Mouse (Mus musculus) CH12F3 (cell line): ENCODE results near the gene Ctnnbip1.

Experiments used
- in situ Hi-C: fragments of 300-500 bp; cut with MboI; formaldehyde crosslinking; loops from 2 replicates; pipeline ENCODE4 v1.14.3; 2020; ENCODE audit warnings: low sequenced_read_pairs

Gene Ctnnbip1

DNA sequence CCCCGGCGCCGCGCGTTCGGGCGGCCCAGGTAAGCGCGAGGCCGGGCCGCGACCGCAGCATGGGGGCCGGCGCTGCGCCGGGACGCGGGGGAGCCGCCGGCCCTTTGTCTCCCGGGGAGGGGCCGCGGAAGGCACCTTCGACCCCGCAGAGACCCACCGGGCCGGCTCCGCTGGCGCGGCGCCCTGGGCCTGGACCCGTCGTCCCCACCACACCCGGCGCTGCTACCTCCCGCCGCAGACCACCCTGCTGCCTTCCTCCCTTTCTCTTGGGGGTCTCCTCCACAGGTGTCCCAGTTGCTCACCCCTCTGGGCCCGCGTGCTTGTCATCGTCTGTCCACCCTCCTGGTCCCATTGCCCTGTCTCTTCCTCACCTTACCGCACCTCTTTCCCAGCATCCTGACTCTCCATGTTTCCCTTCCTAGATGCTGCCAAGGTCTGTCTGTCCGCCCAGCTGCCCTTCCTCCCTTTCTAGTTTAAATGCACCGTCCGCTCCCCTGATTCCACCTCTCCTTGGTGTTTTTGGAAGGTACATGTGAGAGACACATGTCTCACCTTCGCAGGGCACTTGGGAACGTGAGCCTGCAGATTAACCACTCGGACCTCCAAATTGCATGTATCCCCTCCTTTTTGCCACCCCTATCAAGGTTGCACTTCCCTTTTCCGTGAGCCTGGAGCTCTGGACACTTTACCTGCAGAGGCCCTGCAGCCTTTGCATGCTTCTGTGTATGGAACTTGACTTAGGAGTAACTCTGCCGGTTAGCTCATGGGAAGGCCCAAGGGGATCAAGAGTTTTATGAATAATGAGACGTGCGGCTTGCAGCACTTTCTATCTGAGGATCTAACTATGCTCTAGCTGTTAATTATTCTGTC lies 550 bp downstream of the Ctnnbip1 start:
- in situ Hi-C loops: no loop called here

DNA sequence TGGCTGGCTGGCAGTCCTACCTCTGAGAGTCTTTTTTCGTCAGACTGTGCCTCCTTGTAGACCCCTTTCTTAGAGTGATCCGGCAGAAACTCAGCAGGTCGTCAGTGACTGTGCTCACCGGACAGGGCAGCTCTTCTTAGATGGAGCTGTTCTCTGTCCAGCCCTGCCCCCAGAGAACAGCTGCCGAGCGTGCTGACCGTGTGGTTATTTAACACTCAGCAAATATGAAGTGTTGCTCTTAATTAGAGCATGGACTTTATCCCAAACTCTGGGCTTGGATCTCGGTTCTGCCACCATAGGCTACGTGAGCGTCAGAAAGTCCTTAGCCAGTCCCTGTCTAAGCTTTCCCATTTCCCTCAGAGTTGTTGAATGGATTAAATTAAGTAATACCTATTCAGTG lies 3.2 kb downstream of the Ctnnbip1 start:
- in situ Hi-C loops: no loop called here

DNA sequence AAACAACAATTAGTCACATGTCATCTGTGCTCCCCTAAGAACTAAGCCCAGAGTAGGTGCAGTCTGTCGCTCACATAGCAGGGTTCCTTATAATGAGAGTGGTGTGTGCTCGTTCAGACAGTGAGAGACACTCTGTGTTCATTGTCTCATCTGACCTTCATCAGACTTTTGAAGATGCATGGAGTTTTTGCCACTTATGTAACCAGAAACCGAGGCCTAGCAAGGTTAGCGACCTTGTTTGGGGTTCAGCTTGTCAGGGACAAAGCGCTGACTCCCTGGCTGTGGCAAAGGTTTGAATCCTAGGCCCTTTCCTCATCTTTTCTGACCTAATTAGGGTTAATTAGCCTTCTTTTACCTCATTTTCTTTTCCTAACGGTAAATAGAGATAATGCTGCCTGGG lies 5.9 kb downstream of the Ctnnbip1 start:
- in situ Hi-C loops: no loop called here

DNA sequence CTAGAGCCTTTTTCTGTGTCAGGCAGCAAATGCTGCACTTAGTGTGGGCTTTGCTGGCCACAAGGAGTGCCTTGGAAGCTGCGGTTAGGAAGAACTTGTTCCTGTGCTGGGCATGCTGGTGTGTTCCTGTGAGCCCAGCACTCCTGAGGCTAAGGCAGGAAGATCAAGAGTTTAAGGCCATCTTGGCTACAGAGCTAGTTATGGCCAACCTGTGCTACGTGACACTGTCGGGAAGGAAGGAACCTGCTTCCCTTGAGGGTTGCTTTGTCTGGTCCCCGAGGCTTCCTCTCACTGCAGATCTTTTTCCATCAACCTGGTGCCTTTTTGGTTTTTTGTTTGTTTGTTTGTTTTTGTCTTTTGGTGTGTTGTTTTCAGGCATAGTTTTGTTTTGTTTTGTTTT lies 7.1 kb downstream of the Ctnnbip1 start:
- in situ Hi-C loops: no loop called here

DNA sequence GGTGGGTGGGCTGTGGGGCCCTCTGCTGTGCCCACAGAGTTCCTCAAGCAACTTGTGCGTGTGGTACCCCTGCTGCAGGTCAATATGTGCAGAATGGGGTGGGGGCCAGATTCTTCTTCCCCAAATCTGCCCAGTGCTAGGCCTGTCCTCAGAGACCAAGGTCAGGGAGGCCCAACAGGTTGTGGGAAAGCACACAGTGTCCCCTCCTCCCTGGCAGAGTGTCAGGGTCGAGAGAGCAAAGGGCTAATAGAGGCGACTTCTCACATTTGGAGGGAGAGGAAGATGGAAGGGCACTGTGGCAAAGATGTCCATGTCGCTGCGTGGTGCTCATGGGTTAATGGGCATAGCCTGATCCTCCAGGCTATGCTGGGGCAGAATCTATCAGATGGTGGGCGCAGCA lies 7.8 kb downstream of the Ctnnbip1 start:
- in situ Hi-C loops: no loop called here

DNA sequence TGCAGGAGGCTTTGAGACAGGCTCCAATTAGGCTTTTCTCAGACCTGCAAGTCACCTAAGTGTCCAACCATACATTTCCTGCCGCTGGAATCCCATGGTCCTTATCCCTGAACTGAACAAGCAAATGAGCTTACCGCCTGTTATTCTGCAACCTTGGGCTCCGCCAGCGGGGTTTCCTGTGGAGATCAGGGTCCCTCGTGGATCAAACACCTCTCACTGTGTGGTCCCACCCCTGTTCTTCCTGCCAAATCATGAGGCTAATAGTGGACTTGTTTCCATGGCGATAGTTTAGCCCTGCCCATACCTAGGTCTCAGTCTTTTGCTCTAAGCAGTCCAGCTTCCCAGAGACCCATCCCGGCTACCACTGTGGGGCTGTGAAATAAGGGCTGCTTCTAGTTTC lies 8.3 kb downstream of the Ctnnbip1 start:
- in situ Hi-C loops: no loop called here

DNA sequence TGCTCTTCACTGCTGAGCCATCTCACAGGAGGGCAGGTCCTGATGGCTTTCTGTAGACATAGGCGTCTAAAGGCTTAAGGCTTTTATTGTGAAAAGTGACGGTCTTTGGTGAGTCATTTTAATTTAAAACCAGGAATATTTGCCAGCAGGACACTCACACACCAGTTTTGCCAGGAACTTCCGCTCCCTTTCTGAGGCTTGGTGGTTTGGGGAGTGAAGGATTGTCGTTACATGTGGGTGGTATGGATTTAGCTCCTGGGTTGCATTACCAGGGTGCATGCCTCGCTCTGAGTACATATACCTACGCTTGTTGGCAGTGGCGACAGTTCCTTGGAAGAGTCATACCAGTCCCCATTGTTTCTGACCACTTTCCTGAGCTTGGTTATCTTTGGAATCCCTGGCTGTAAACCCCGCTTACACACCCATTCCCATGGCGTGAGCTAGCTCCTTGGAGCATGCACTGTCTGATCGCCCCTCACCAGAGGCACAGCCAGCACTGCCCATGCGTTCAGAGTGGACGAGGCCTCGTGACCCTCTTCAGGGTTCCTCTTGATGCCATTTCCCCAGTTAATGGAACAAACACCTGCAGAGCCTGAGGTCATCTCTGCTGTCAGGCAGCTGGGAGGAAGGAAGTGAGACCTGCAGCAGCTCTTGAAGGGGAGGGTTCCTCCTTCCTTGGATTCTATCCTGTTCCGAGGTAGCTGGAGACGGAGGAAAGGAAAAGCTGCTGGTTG lies 9.8 kb downstream of the Ctnnbip1 start:
- in situ Hi-C loops: no loop called here

DNA sequence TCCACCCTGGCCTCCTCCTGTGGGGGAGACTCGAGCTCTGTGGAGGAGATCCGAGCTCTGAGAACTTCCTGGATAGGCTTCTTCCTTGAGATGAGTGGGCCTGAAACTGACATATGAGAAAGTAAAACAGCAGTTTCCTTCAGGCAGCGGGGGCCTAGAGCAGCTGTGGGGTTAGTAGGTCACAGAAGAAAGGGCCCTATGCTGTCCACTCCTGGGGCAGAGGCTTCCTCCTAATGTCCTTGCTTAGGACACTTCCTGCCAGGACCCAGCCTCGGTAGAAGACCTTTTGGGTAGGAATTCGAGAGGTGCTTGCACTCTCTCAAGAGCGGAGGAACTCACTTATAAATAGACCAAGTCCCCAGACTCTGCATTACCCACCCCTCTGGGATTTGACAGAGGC lies 11.7 kb downstream of the Ctnnbip1 start:
- in situ Hi-C loops: no loop called here

DNA sequence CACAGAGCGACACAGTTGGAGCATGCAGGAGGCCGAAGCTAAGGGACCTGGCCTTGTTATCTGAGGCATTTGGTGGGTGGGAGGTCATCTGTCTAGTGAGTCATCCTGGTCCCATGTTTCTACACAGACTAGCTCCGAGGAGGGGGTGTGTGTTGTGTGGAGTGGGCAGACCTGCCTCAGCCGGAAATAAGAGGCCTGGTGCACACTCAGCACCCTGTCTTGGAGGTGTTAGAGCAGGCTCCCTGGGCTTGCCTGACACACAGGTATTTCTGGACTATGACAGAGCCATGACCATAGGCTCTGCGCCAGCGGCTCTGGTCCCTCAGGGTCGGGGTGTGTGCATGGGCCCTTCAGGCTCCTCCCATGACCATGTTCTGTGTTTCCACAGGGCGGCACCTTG lies 21.4 kb downstream of the Ctnnbip1 start:
- in situ Hi-C loops: no loop called here

DNA sequence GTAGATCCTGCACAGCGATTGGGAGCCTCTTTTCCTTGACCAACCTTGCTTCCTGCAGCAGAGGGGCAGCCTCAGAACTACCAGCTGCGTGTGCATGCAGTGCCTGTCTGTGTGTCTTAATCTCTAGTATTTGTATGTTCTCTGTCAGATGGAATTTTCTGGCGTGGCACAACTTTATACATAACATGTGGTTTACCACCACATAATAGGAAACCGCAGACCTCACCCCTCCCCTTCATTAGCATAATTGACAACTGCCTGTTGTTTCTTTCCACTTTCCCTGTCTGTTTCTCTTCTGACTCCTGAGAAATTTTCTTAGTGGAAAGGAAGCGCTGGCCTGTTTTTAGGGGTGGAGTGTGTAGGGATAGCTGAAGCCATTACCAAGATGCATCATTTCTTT lies 23.9 kb downstream of the Ctnnbip1 start:
- in situ Hi-C loops: loop anchor here (10.0 kb wide), 1 partner anchor 397 kb away; no protein-coding TSS in a partner anchor

DNA sequence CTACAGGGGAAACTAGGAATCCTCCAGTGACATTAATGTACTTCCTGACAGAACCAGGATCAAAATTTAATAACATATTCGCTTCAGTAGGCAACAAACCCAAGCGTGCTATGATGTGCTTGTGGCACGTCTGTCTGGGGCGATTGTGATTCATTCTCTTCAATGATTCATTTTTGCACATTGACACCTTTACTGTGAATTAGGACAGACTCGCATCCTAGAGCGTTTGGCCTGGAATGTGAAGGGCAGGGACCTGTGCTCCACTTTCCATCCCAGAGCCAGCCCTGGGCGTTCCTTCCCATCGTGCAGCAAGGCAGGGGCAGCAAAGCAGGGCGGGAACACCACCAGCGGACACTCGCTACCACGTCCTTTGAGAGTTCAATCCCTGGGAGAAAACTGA lies 24.4 kb downstream of the Ctnnbip1 start:
- in situ Hi-C loops: loop anchor here (10.0 kb wide), 1 partner anchor 398 kb away; no protein-coding TSS in a partner anchor

DNA sequence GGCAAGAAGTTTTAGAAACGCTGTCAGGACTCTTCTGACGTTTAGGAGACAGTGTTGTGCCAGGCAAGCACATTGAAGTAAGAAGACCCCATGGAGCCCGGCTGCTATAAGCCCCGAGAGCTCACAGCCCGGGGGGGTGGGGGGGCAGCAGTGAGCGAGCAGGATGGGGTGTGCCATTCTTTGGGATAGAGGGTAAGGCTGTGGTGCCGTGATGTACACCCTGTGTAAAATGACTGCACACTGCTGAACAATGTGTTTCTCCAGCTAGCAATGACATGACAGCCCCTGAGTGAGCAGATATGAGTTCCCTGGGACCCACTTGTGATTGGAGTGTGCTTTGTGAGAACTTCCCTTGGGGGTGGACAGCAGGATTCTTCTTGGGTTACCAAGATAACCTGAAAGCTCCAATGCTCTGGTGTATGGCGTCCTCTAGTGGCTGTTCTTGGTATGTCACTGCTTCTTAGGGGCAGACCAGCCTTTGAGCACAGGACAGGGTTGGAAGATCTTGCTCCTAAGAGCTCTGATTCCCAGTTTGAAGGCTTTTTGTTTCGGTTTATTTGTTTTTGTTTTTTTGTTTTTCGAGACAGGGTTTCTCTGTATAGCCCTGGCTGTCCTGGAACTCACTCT lies 25.0 kb downstream of the Ctnnbip1 start:
- in situ Hi-C loops: loop anchor here (10.0 kb wide), 1 partner anchor 398 kb away; no protein-coding TSS in a partner anchor

DNA sequence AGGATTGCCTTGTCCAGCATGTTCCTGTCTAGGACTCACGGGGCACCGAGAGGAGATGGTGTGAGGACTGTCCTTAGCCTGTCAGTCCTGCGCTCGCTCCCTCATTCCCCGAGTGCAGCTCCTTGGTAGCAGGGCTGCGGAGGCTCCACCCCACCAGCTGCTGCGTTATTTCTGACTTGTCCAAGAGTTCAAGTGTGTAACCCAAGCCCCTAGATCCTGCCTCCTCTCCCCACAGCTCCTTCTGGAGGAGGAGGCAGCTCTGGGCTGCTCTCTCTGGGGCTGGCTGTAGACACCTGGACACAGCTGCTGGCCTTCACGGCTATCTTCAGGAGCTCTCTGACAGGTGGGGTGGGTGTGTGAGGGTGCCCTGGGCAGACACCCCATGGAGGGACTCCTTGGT lies 26.9 kb downstream of the Ctnnbip1 start:
- in situ Hi-C loops: loop anchor here (10.0 kb wide), 1 partner anchor 400 kb away; no protein-coding TSS in a partner anchor

DNA sequence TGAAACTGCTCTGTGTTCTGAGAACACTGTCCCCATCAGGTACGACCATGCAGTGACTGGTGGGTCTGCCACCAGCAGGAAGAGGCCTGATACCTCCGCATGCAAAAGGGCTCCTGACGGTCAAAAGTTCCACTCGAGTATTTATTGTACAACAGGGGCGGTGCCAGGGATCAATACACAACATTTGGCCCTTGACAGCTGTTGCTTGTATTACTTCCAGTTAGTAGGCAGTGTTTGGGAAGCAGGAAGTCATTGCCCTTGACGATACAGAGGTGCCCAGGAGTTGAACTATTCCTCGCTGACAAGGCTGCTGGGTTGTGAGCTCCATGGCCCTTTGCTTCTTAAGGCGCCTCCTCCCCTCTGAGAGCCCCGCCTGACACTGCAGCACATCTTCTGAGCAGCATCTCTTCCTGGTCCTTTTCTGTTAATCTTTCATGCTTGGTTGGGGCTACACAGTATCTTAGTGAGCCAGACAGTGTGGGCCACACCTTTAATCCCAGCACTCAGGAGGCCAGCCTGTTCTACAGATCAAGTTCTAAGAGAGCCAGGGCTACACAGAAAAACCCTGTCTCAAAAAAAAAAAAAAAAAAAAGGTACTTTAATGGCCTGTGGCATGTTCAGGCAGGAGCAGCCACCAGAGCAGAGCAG lies 28.9 kb downstream of the Ctnnbip1 start:
- in situ Hi-C loops: loop anchor here (10.0 kb wide), 1 partner anchor 402 kb away; no protein-coding TSS in a partner anchor

DNA sequence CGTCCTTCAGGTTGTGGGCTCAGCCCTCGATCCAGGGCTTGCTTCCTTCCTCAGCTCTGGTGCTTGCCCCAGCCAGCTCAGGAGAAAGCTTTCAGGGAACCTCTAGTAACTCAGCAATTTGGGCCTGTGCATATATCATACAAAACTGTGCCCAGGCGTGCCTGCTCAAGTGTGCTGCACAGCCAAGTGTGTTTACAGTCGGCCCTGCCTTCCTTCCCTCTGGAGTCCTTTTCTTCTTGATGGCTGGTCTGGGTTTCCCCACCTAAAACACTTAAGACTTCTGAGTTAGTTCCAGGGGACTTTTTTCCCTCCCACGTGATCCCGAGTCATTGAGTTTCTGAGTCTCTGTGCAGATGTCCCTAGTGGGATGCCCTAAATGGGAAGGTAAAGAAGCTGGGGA lies 29.5 kb downstream of the Ctnnbip1 start:
- in situ Hi-C loops: loop anchor here (10.0 kb wide), 1 partner anchor 403 kb away; no protein-coding TSS in a partner anchor

DNA sequence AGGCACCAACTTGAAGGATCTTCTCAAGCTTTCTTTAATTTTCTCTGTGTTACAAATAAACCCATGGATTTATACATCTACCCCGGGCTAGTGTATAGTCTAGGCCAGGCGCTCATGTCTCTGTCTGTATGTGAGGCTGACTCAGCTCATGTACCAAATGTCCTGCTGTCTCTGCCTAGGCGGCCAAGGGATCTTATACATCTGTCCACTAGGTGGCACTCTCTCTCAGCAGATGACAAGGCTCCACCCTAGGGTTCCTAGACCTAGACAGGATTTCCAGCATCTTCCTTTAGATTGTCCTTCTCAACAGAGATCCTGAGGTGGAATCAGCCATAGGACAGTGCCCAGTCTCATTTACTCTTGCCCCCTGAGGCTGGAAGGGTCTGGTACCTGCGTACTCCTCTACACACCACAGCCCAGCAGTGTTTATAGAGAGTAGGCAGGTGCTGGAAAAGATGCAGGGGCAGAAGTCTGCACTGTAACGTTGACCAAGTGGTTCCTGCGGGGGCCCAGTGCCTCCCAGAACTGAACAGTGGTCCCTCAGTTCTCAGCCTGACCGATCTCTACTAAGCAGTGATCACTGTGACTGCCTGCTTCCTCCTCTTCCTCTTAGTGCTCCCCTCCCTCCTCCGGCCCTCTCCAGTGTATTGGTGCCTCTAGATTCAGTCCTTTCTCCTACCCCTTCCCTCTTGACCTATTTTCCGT lies 31.3 kb downstream of the Ctnnbip1 start:
- in situ Hi-C loops: loop anchor here (10.0 kb wide), 1 partner anchor 405 kb away; no protein-coding TSS in a partner anchor

DNA sequence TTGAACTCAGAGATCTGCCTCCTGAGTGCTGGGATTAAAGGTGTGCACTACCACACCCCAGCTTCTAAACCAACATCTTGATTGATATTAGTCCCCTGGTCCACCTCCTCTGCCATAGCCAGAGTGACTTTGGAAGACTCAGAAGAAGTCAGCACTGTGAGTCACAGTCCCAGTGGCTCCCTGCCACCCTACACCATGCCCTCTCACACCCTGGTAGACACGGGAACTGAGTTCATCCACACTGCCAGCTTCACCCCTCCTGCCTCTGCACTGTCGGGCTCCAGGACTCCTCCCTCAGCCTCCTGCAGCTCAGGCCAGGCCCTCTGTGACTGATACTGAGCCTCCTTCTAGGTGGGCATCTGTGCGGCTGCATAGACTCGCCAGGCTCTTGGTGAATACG lies 32.8 kb downstream of the Ctnnbip1 start:
- in situ Hi-C loops: no loop called here

DNA sequence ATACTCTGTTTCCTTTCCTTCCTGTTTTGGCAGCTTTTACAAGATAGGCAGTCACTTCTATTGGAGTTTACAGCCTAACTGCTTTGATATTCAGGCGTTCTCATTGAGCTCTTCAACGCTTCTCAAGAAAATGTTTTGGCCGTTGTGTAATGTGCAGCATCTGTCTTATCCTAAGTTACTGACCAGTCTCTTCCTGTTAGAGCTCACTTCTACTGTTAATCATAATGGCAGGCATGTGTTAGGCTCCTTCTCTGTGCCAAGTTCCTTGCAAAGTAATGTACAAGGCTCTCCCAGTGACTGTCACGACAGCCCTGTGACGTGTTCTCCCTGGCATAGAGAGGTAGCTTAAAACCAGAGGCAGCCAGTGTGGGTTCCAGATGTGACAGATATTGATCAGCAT lies 33.7 kb downstream of the Ctnnbip1 start:
- in situ Hi-C loops: no loop called here

DNA sequence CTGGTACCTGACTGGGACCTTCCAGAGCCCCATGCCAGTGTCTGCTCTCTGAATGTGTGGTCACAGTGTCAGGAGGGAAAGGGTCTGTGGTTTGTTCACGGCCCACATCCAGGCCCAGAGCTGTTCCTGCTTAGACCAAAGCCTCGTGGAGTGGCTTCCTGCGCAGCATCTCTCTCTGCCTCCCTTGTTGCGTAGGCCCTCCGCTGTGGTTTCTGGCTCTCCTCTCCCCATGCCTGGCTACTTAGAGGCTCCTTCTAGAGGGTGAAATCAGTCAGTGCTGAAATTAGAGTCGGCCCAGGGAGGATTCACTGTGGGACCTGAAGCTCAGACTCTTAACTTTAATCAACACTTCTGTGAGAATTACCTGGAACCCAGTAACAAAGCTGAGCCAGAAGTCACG lies 35.8 kb downstream of the Ctnnbip1 start:
- in situ Hi-C loops: no loop called here

DNA sequence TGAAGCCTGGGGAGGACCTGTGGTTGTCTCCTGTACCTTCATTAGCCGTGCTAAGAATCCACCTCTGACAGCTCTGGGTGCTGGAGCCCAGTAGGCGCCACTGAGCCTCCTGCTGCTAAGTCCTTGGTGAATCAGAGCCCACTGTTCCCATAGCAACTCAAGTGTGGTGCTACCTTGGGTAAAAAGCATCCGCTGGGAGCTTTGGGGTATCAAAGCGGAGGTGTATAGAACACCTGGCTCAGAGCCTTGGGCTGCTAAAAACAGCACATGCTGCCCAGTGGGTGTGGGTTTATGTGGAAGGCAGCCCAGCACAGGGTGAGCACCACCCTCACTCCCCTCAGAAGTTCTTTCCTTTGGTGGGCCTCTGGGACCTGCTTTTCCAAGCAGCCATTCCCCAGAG lies 38.1 kb downstream of the Ctnnbip1 start:
- in situ Hi-C loops: no loop called here
